Mouse (Mus musculus): Measurements from ENCODE around the gene Inpp5a. TPM values are rescaled to one million over a fixed set of nuclear protein-coding genes. Genes with fewer than 3 reads are reported as not detected.

Gene Inpp5a
- polyA plus RNA-seq, 1 experiment from 2014 or later, result 96.3 TPM

DNA sequence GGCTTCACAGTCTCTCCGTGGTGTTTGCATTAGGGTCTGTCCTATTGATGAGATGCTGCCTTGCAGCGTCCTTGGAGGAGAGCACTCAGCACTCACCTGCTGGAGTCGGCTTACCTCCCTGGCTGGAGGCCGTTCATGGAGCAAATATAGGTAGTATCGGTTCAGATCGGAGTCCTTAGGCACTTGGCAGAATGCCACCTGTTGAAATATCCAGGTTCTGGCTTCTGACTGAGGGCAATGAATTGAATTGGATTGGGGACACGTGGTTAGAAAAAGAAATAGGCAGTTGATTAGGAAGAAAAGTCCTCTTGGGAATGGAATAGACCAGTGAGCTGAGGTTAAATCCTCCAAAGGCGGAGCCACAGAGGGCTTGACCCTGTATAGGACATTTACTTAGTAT lies 12.9 kb downstream of the Inpp5a start:
- Histone ChIP-seq H3K9ac (no peak overlapping the region), H3K4me2 (no peak overlapping the region), H3K9me3 (replicated peaks) (no peaks in the 10 kb centered on the region), H3K36me3 (peaks cover 15% of the 10 kb centered on the region), H3K27ac (ENCODE audit: poor library complexity, severe bottlenecking) (no peak overlapping the region), H3K4me1 (replicated peaks) (peaks cover 61% of the 10 kb centered on the region), H3K27me3 (replicated peaks) (no peaks in the 10 kb centered on the region), H3K4me3 (no peak overlapping the region)
- ATAC-seq (ENCODE audit: insufficient number of reproducible peaks, low FRiP score), result no peak
- 78% methylated on average over 8 of the region's 8 CpGs for WGBS

DNA sequence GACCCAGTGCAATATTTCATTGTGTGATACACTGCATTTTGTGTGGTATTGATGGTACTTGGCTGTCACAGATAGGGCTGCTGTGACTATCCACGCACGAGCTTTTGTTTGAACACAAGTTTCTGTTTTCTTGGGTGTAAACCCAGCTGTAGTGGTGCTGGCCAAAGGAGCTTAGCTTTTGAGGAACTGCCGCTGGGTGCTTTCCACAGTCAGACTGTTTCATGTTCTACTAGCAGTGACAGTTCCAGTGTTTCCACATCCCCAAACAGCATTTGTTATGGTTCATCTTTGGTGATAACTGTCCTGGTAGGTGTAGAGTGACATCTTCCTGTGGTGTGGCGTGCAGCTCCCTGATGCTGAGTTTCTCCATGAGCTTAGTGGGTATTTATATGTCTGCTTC lies 13.8 kb downstream of the Inpp5a start:
- Histone ChIP-seq H3K27ac (ENCODE audit: poor library complexity, severe bottlenecking) (no peak overlapping the region), H3K27me3 (replicated peaks) (no peaks in the 10 kb centered on the region), H3K9me3 (replicated peaks) (no peaks in the 10 kb centered on the region), H3K4me2 (no peak overlapping the region), H3K36me3 (peaks cover 15% of the 10 kb centered on the region), H3K4me3 (no peak overlapping the region), H3K9ac (0 out of 2 replicates have a peak overlapping the region, but pooled peaks have one; percentile 7), H3K4me1 (replicated peaks) (peaks cover 59% of the 10 kb centered on the region)
- ATAC-seq (ENCODE audit: insufficient number of reproducible peaks, low FRiP score), result no peak
- 64% methylated on average over 4 of the region's 4 CpGs for WGBS

DNA sequence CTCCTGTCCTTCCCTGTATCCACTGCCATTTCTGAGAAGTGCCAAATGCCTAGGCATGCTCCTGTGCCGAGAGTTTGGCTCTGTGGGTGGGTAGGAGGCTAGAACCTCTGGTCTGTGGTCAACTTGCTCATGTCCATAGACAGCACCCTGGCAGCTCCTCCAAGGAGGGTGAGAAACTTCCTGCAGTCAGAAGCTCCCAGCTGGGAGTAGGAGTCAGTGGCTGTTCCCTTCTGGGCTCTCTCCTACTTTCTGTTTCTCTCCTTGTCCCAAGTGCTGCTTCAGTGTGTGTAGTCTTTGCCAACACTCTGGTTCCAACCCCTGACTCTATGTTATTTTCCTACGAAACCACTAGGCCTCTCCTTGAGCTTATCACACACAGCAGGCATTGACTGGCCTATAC lies 17.7 kb downstream of the Inpp5a start:
- no peak for ATAC-seq (ENCODE audit: insufficient number of reproducible peaks, low FRiP score)
- 76% methylated on average over 2 of the region's 2 CpGs for WGBS
- Histone ChIP-seq H3K27ac (ENCODE audit: poor library complexity, severe bottlenecking) (no peak overlapping the region), H3K27me3 (replicated peaks) (no peaks in the 10 kb centered on the region), H3K36me3 (peaks cover 15% of the 10 kb centered on the region), H3K9me3 (replicated peaks) (no peaks in the 10 kb centered on the region), H3K4me1 (replicated peaks) (peaks cover 55% of the 10 kb centered on the region), H3K4me2 (no peak overlapping the region), H3K4me3 (no peak overlapping the region), H3K9ac (no peak overlapping the region)

DNA sequence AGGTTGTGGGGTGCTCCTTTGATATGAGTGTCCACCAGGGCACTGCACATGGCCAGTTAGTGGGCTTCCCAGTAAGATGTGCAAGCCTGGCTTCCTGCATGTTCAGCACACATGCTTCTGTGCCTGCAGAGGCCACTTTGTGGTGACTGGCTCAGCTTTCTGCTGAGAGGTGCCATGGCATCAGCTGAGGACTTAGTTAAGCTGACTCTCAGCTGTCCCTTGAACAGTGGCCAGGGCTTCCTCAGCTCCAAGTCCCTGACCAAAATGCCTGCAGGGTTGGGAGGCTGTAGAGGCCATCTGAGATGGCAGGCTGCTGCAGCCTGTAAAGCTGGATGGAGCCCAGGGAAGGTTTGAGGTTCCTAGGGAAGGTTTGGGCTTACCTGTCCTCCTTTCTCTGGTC lies 19.1 kb downstream of the Inpp5a start:
- Histone ChIP-seq H3K4me3 (no peak overlapping the region), H3K4me1 (replicated peaks) (peaks cover 56% of the 10 kb centered on the region), H3K4me2 (no peak overlapping the region), H3K27ac (ENCODE audit: poor library complexity, severe bottlenecking) (no peak overlapping the region), H3K9me3 (replicated peaks) (no peaks in the 10 kb centered on the region), H3K9ac (no peak overlapping the region), H3K36me3 (peaks cover 15% of the 10 kb centered on the region), H3K27me3 (replicated peaks) (no peaks in the 10 kb centered on the region)
- ATAC-seq (ENCODE audit: insufficient number of reproducible peaks, low FRiP score), result no peak

DNA sequence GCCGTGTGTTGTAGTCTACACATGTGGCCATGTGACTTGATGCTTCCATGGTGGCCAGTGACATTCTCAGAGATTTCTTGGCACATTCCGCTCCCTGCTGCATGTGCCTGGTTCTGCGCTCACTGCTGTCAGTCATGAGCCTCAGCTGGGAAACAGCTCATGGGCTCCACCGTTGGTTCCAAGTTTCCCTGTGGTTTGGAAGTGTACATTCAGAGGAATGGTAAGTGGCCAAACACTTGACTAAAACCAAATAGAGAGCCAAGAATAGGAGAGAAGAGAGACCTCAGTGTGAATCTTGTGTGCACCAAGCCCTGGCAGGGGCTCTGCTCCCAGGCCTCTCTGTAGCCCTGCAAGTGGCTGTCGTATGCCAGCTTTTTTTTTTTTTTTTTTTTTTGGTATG lies 21.0 kb downstream of the Inpp5a start:
- H3K9me3 ChIP-seq (replicated peaks), result no peaks in the 10 kb centered on the region
- H3K27ac ChIP-seq (ENCODE audit: poor library complexity, severe bottlenecking), result no peak overlapping the region
- H3K4me1 ChIP-seq (replicated peaks), result peaks cover 75% of the 10 kb centered on the region
- no peak for ATAC-seq (ENCODE audit: insufficient number of reproducible peaks, low FRiP score)
- no peaks in the 10 kb centered on the region for H3K27me3 ChIP-seq (replicated peaks)
- H3K4me3 ChIP-seq, result no peak overlapping the region
- H3K4me2 ChIP-seq, result no peak overlapping the region
- H3K9ac ChIP-seq, result no peak overlapping the region
- peaks cover 14% of the 10 kb centered on the region for H3K36me3 ChIP-seq
- 62% methylated on average over 5 of the region's 5 CpGs for WGBS

DNA sequence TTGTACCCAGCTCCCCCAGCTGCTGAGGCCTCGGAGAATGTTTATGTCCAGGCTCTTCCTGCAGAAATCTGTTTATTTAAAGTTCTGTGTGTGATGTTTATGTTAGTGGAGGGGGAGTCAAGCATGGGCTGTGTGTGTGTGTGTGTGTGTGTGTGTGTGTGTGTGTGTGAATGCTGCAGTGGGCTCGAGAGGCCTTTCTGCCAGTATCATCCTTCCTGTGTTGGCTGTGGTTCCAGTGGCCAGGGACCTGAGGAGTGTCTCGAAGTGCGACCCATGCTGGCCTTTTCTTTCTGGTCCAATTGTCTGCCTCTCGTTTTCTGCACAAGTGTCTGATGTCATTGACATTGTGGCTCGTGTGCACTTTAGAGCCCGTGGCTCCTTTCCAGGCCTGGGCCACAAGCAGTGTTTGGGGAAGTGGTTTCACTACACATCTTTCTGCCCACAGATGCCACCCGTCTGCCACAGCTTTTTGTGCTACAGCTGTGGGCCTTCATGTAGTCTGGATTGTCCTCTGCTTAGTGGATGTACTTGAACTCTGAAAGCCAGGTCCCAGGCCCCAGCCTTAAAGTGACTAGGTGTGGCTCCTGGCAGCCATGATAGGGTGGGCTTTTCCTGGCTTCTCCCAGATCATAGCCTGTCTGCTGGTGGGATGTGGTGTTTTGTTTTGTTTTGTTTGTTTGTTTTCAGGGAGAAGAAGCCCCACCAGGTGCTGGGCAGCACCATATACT lies 23.5 kb downstream of the Inpp5a start:
- no peak overlapping the region for H3K4me2 ChIP-seq
- no peaks in the 10 kb centered on the region for H3K9me3 ChIP-seq (replicated peaks)
- ATAC-seq (ENCODE audit: insufficient number of reproducible peaks, low FRiP score), result no peak
- H3K4me3 ChIP-seq, result no peak overlapping the region
- H3K4me1 ChIP-seq (replicated peaks), result peaks cover 91% of the 10 kb centered on the region
- WGBS, result 38% methylated on average over 8 of the region's 8 CpGs
- no peak overlapping the region for H3K27ac ChIP-seq (ENCODE audit: poor library complexity, severe bottlenecking)
- no peaks in the 10 kb centered on the region for H3K36me3 ChIP-seq
- H3K27me3 ChIP-seq (replicated peaks), result no peaks in the 10 kb centered on the region
- H3K9ac ChIP-seq, result no peak overlapping the region

DNA sequence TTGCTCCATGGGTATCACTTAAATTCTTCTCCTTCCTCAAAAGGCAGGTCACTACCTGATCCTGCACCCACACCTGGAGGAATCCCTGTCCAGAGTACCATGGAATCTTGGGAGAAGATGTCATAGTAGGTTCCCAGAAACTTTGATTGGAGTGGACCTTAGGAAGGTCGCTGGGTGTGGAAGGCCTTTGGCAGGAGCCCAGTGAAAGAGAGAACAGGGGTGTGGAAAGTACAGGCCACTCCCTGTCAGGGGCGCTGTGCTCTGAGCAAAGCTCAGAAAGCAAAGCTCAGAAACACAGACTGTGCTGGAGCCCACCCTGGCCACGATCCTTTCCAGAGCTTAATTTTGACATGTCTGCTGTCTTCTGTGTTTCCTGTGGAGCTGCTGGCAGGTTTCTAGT lies 24.5 kb downstream of the Inpp5a start:
- Histone ChIP-seq H3K36me3 (no peaks in the 10 kb centered on the region), H3K9me3 (replicated peaks) (no peaks in the 10 kb centered on the region), H3K27ac (ENCODE audit: poor library complexity, severe bottlenecking) (no peak overlapping the region), H3K4me2 (no peak overlapping the region), H3K27me3 (replicated peaks) (no peaks in the 10 kb centered on the region), H3K9ac (no peak overlapping the region; the same call in 1 of the 2 replicates), H3K4me3 (no peak overlapping the region), H3K4me1 (replicated peaks) (peaks cover 91% of the 10 kb centered on the region)
- ATAC-seq (ENCODE audit: insufficient number of reproducible peaks, low FRiP score), result no peak
- 51% methylated on average over 3 of the region's 3 CpGs for WGBS

DNA sequence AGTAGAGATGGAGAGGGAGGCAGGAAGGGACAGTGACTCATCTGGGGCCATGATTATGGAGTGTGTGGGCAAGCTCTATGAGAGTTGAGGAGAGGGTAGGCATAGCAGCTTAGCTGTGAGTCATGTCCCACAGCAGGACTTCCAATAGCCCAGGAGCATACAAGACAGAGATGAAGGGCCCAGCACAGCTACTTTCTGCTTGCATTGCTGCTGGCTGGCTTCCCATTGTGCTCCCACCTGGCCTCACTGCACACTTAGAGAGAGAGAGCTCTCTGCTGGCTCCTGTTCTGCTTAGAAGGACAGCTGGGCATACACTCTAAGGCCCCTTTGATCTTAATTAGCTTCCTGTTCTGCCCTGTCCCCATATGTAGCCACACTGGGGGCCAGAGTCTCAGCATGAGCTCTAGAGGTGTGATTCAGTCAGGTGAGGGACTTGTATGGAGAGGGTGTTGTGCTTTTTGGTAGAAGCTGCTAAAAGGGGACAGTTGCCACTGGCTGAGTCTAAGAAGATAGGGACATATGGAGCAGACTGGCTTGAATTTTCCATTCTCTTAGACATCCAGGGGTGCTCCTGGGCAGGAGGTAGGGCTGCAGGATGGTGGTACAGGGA lies 26.8 kb downstream of the Inpp5a start:
- peak overlapping the region; percentile 46; the same call in 1 of the 2 replicates for H3K27ac ChIP-seq (ENCODE audit: poor library complexity, severe bottlenecking)
- peaks cover 79% of the 10 kb centered on the region for H3K4me1 ChIP-seq (replicated peaks)
- no peak for ATAC-seq (ENCODE audit: insufficient number of reproducible peaks, low FRiP score)

DNA sequence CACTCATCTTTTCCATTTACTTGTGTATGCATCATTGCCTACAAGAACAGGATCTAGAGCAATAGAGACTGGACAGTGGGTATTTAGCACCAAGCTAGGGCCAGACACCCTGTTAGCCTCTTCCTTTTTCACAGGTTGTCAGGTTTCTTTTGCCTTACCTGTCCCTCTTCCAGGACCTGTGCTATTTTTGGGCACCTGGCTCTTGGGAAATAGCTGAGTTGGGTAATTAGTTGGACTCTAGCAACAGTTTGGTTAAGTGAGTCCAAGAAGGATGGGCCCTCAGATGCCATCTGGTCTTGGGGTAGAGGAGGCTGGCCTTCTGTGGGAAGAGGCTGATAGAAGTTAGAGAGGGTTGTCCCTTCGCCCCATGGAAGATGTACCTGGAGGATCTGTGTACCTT lies 29.5 kb downstream of the Inpp5a start:
- ATAC-seq (ENCODE audit: insufficient number of reproducible peaks, low FRiP score), result no peak
- Histone ChIP-seq H3K9ac (no peak overlapping the region), H3K27ac (ENCODE audit: poor library complexity, severe bottlenecking) (no peak overlapping the region), H3K4me3 (no peak overlapping the region), H3K36me3 (peaks cover 3% of the 10 kb centered on the region; the same call in 1 of the 2 replicates), H3K4me2 (no peak overlapping the region), H3K9me3 (replicated peaks) (no peaks in the 10 kb centered on the region), H3K4me1 (replicated peaks) (peaks cover 57% of the 10 kb centered on the region), H3K27me3 (replicated peaks) (no peaks in the 10 kb centered on the region)
- WGBS, result 91% methylated on average over 1 of the region's 1 CpGs

More for the DNA sequence above, 26.8 kb downstream of the Inpp5a start:
- H3K4me2 ChIP-seq, result no peak overlapping the region
- no peak overlapping the region for H3K4me3 ChIP-seq
- no peaks in the 10 kb centered on the region for H3K9me3 ChIP-seq (replicated peaks)
- no peak overlapping the region for H3K9ac ChIP-seq
- H3K36me3 ChIP-seq, result no peaks in the 10 kb centered on the region
- no peaks in the 10 kb centered on the region for H3K27me3 ChIP-seq (replicated peaks)

DNA sequence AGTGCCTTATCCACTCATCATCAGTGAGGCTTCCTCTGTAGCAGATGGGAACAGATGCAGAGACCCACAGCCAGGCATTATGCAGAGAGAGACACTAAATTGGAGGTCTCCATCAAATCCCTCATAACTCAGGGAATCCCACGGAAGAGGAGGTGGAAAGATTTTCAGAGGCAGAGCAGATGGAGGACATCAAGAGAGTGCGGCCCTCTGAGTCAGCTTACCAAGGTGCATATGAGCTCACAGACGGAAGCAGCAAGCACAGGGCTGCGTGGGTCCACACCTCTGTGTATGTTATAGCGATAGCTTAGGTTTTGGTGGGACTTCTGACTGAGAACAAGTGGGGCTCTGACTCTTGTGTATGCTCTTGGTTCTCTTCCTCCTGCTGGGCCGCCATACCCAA lies 33.9 kb downstream of the Inpp5a start:
- H3K4me2 ChIP-seq, result no peak overlapping the region
- peaks cover 6% of the 10 kb centered on the region; the same call in 1 of the 2 replicates for H3K9me3 ChIP-seq (replicated peaks)
- H3K4me3 ChIP-seq, result no peak overlapping the region
- H3K36me3 ChIP-seq, result peaks cover 15% of the 10 kb centered on the region
- H3K27ac ChIP-seq (ENCODE audit: poor library complexity, severe bottlenecking), result no peak overlapping the region
- ATAC-seq (ENCODE audit: insufficient number of reproducible peaks, low FRiP score), result no peak
- H3K9ac ChIP-seq, result no peak overlapping the region
- H3K4me1 ChIP-seq (replicated peaks), result peaks cover 16% of the 10 kb centered on the region
- 92% methylated on average over 6 of the region's 6 CpGs for WGBS
- H3K27me3 ChIP-seq (replicated peaks), result no peaks in the 10 kb centered on the region

DNA sequence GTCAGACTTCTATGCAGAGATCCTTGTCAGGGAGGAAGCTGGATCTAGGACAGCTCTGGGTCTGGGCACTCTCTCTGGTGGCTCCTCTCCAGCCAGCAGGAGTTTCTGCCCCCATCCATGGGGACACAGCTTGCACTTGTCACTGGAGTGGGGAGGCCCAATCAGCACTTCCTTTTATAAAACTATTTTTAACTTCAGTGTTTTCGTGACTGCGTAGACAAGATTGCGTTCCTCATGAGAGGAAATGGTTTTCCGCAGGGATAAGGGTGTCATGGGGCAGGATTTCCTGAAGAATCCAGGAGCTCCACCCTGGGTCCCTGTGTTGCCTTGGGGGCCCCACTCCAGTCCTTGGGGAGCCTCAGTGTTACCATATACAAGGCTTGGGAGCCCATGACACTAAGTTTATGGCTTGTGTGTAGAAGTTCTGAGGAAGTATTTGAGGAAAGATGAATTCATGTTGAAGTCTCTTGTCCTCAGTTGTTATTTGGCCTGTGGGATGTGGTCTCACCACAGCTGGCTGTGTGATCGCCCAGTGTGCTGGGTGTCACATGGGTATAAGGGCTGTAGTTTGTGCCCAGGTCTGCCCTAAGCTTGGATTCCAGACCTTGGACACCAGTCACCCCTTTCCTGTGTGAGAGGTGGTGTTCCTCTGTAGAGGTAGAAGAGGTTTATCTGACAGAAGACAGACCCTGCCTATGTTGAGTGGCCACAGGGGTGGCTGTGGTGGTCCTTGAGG lies 45.4 kb downstream of the Inpp5a start:
- 22% methylated on average over 5 of the region's 5 CpGs for WGBS
- Histone ChIP-seq H3K27me3 (replicated peaks) (no peaks in the 10 kb centered on the region), H3K9me3 (replicated peaks) (peaks cover 3% of the 10 kb centered on the region; the same call in 1 of the 2 replicates), H3K4me2 (peak overlapping the region; percentile 46), H3K4me1 (replicated peaks) (peaks cover 60% of the 10 kb centered on the region), H3K36me3 (peaks cover 4% of the 10 kb centered on the region), H3K27ac (ENCODE audit: poor library complexity, severe bottlenecking) (peak overlapping the region; percentile 87), H3K4me3 (no peak overlapping the region), H3K9ac (peak overlapping the region; percentile 48; the same call in 1 of the 2 replicates)
- peak; percentile 83 for ATAC-seq (ENCODE audit: insufficient number of reproducible peaks, low FRiP score)
